Mouse (Mus musculus) testis, adult 2 months (tissue): ENCODE results near the gene Kcnc1.

Experiments used
- CTCF ChIP-seq: fragments of 200-500 bp; IDR thresholded peaks from 2 replicates; pipeline ENCODE4 v1.5.1; 2012; ENCODE audit warnings: low read depth, mild to moderate bottlenecking, inconsistent platforms, low read length, moderate library complexity; ENCODE audit not compliant: control insufficient read depth, insufficient read depth, insufficient replicate concordance
- POLR2A ChIP-seq: fragments of 200-500 bp; IDR thresholded peaks from 2 replicates; pipeline ENCODE4 v1.6.1; 2012; ENCODE audit warnings: low read depth, mild to moderate bottlenecking, inconsistent platforms, low read length, moderate library complexity; ENCODE audit not compliant: control insufficient read depth

- TF ChIP-seq POLR2A: no peak
- TF ChIP-seq CTCF: no peak
Observed at GRCm38 (mm10) chr7:46397732-46398333, 1.5 kb downstream of the Kcnc1 start.
